Mouse (Mus musculus) spleen, postnatal 4 days (tissue): ENCODE measurements around the gene Pfdn6.

Experiments
- DNase-seq, 2 experiments: peaks; one replicate each; pipeline ENCODE4 v3.0.0; 2022; ENCODE audit warnings: low spot score in 2 of 2

Pfdn6 gene

GRCm38 (mm10) chr17:33931947-33932346, 8.2 kb downstream of the Pfdn6 start:
- DNase-seq, result peak in 1 of 2 experiments; percentile 65

GRCm38 (mm10) chr17:33931159-33931866, 8.8 kb downstream of the Pfdn6 start:
- DNase-seq, result peak in 1 of 2 experiments; percentile 67

GRCm38 (mm10) chr17:33930280-33931158, 9.6 kb downstream of the Pfdn6 start:
- DNase-seq, result peak in 1 of 2 experiments; percentile 82

GRCm38 (mm10) chr17:33929371-33930279, 10.5 kb downstream of the Pfdn6 start, which contains the start of gene Rgl2:
Rgl2 (plus strand) TSS chr17:33929543.
- DNase-seq, result peak; percentile 97 to 99

- DNase-seq, result no peak
Observed at GRCm38 (mm10) chr17:33928251-33928947, 11.7 kb downstream of the Pfdn6 start.

- DNase-seq, result peak in 1 of 2 experiments; percentile 69
Observed at GRCm38 (mm10) chr17:33926207-33926932, 13.8 kb downstream of the Pfdn6 start.

- DNase-seq, result no peak
Observed at GRCm38 (mm10) chr17:33925406-33926116, 14.6 kb downstream of the Pfdn6 start.

GRCm38 (mm10) chr17:33924577-33925283, 15.4 kb downstream of the Pfdn6 start:
- DNase-seq, result peak; percentile 72 to 88

GRCm38 (mm10) chr17:33921361-33921760, 18.8 kb downstream of the Pfdn6 start:
- DNase-seq, result no peak

GRCm38 (mm10) chr17:33920282-33921097, 19.7 kb downstream of the Pfdn6 start:
- peak; percentile 89 to 95 for DNase-seq

- DNase-seq, result peak; percentile 89 to 91
Observed at GRCm38 (mm10) chr17:33919351-33920281, 20.5 kb downstream of the Pfdn6 start.

GRCm38 (mm10) chr17:33918293-33919203, 21.6 kb downstream of the Pfdn6 start:
- DNase-seq, result peak; percentile 53 to 75

- peak in 1 of 2 experiments; percentile 67 for DNase-seq
Observed at GRCm38 (mm10) chr17:33917656-33918292, 22.4 kb downstream of the Pfdn6 start.

- DNase-seq, result peak; percentile 26 to 66
Observed at GRCm38 (mm10) chr17:33916847-33917655, 23.1 kb downstream of the Pfdn6 start.
